Mouse (Mus musculus) heart, postnatal 0 days (tissue): ENCODE results near the gene Dnajc16.

Experiments used
- CTCF ChIP-seq: IDR thresholded peaks from 2 replicates; pipeline ENCODE4 v1.5.1; 2016; ENCODE audit warnings: antibody characterized with exemption, control low read depth, low read depth
- EP300 ChIP-seq: IDR thresholded peaks from 2 replicates; pipeline ENCODE4 v1.6.1; 2016; ENCODE audit warnings: antibody characterized with exemption, low read depth

- no peak for TF ChIP-seq CTCF
- TF ChIP-seq EP300 = no peak
Observed at GRCm38 (mm10) chr4:141796356-141796755, 5.6 kb upstream of the Dnajc16 start.
